Mouse (Mus musculus): ENCODE results near the gene Cd209a.
"Not testable (repeated sequence)": the region's sequence is repeated elsewhere in the genome, so short reads cannot be mapped to it uniquely, and the experiment has no call there.

The Cd209a gene

DNA sequence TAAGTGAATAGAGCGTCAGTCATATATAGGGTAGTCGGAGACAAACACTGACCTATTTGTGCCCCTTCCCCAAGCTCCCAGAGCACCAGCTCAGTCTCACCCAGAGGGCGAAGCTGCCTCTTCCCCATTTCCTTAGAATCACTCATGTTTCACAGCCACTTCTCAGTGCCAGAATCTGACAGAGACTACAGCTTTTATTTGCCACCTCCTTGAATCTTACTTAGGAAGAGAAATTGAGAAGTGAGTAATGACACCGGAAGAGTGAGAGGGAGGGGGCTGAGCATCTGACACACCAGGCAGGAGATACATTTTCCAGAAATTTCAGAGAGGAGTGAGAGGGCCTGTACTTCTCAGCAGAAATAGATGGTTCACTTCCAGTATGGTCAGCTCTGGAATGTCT is at the start of gene Cd209a:
Gene Cd209a, minus strand, starts transcription at position 224 of the 400 bp plus-strand sequence.
- in situ Hi-C loops (cut with MboI; ENCODE audit: unreplicated experiment in 2 of 2) = loop anchor here in 1 of 2 experiments (25.0 kb wide), 1 partner anchor 664 kb away; no protein-coding TSS in a partner anchor

DNA sequence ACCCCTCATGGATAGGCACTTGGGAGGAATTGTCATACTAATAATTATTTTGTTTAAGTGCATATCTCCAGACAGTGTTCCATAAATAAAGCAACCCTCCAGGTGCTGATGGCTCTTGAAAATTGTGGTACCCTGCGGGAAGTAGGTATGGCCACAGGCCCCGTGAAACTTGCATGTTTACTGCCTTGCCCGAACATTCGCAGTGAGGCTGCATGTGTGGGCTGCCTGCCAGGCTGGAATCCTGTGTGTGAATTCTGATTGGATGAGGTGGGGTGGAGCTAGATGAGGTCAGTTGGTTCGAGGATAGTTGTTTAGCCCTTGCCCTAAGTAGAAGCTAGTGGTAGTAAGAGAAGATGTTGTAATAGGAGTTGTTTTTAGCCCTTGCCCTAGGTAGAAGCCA is 19.9 kb upstream of the Cd209a start:
- in situ Hi-C loops (cut with MboI; ENCODE audit: unreplicated experiment in 2 of 2) = not testable (repeated sequence)

GRCm38 (mm10) chr8:3754261-3754850 is 5.6 kb upstream of the Cd209a start:
- in situ Hi-C loops (cut with MboI; ENCODE audit: unreplicated experiment in 2 of 2) = no loop called here

DNA sequence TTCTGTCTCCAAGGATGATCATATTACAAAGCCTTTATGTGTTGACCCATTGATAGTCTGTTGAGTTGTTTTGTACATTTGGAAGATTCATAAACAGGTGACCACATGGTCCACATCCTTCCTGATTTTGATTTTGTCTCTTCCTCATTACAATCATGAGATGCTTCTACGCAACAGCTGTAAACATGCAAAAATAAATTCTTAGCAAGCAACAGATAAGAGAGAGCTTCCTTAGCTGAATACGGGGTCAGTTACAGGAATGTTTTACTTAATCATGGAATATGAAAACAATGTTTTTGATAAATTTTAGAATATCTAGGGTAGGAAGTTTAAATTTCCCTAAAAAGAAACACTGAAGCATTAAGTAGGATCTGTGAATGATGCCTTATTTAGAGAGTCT is 11.8 kb downstream of the Cd209a start:
- in situ Hi-C loops (cut with MboI; ENCODE audit: unreplicated experiment in 2 of 2) = loop anchor here (10.0 to 25.0 kb wide), 2 partner anchors 388 to 675 kb away; no protein-coding TSS in a partner anchor

DNA sequence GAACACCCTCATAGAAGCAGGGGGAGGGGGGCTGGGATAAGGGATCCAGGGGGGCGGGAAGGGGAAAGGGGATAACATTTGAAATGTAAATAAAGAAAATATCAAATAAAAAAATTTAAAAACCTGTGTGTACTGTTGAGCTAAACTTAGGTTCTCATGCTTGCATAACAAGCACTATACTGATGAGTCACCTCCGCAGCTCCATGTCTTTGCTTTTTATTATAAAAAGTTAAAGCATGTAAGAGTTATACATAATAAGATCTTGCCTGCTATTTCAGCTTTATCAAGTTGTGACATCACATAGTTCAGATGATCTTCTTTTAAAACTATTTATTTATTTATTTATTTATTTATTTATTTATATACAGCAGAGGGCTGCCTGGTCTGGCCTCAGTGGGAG is 13.2 kb downstream of the Cd209a start:
- in situ Hi-C loops (cut with MboI; ENCODE audit: unreplicated experiment in 2 of 2) = loop anchor here (10.0 to 25.0 kb wide), 2 partner anchors 389 to 677 kb away; no protein-coding TSS in a partner anchor

- in situ Hi-C loops (cut with MboI; ENCODE audit: unreplicated experiment in 2 of 2) = loop anchor here (10.0 to 25.0 kb wide), 2 partner anchors 391 to 678 kb away; no protein-coding TSS in a partner anchor
Measured at GRCm38 (mm10) chr8:3734084-3734483, 14.7 kb downstream of the Cd209a start.

DNA sequence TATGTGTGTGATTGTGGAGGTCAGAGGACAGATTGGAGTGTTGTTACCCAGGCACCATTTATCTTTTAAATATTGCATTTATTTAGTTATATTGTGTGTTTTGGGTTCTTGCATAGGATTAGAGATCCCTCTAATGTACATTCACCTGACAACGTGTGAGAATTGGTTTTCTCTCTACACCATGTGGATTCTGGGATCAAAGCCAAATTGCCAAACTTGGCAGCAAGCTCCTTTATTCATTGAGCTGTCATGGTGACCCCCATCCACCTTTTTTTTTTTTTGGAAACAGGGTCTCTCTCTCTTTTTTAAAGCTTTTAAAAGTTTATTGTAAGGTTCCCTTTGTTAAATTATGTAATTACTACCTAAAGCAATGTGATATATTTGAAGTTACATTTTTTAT is 27.7 kb downstream of the Cd209a start:
- in situ Hi-C loops (cut with MboI; ENCODE audit: unreplicated experiment in 2 of 2) = loop anchor here (10.0 to 25.0 kb wide), 6 partner anchors 234 to 1066 kb away; partner anchors contain the start of genes Cd209c (in 1 of the 2), Cd209g (in 1 of the 2) and Shcbp1 (in 1 of the 2)

DNA sequence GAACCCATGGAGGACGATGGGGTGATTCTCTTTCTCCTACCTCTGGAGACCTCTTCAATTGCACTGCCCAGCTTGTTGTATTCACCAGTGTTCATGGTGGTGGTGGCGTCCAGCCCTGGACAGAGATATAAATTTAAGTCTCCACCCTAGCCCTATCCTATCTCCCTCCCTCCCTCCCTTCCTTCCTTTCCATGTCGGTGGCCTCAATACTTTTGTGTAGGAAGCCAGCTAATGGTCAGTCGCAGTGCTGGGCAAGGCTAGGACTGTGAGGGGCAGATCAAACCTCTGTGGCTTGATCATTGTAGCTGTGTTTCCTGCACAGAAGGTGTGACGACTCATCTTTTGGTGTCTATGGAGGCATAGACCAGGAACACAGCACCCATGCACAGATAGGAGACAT is 28.2 kb downstream of the Cd209a start, which contains the start of gene Clec4g:
Gene Clec4g, minus strand, starts transcription at position 101 of the 400 bp plus-strand sequence.
- in situ Hi-C loops (cut with MboI; ENCODE audit: unreplicated experiment in 2 of 2) = loop anchor here (10.0 to 25.0 kb wide), 6 partner anchors 234 to 1067 kb away; partner anchors contain the start of genes Cd209c (in 1 of the 2), Cd209g (in 1 of the 2) and Shcbp1 (in 1 of the 2)

- in situ Hi-C loops (cut with MboI; ENCODE audit: unreplicated experiment in 2 of 2) = loop anchor here (10.0 to 25.0 kb wide), 6 partner anchors 236 to 1069 kb away; partner anchors contain the start of genes Cd209c (in 1 of the 2), Cd209g (in 1 of the 2) and Shcbp1 (in 1 of the 2)
Measured at GRCm38 (mm10) chr8:3718559-3718958, 30.2 kb downstream of the Cd209a start.

DNA sequence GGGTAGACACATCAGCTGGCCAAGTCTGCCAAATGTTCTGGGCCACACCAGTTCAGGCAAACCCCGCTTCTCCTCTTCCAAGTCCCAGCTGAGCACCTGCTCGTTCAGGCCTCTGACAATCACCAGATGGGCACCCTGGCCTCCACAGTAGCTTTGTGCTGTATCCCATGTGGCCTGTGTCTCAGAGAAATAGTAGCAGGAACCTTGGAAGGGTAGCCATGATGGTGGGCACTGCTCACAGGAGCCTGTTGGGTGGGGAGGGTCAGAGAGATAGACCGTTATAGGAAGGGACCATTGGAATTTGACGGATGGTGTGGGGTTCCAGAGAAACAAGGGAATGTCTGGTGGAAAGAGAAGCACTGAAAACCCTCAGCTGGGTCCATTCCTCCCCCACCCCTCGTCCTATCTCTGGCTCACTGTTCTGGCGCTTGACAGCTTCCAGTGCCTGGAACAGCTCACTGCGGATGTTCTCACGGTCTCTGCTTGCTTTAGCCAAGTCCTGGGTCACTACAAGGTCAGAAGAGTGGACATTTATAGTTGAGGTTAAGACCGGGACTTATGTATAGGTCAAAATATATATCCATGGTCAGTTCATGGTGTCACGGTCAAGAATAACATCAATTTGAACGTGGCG is 31.3 kb downstream of the Cd209a start:
- in situ Hi-C loops (cut with MboI; ENCODE audit: unreplicated experiment in 2 of 2) = loop anchor here (10.0 to 25.0 kb wide), 6 partner anchors 237 to 1070 kb away; partner anchors contain the start of genes Cd209c (in 1 of the 2), Cd209g (in 1 of the 2) and Shcbp1 (in 1 of the 2)

GRCm38 (mm10) chr8:3711646-3712045 is 37.1 kb downstream of the Cd209a start:
- in situ Hi-C loops (cut with MboI; ENCODE audit: unreplicated experiment in 2 of 2) = loop anchor here (10.0 to 25.0 kb wide), 6 partner anchors 243 to 1076 kb away; partner anchors contain the start of genes Cd209c (in 1 of the 2), Cd209g (in 1 of the 2) and Shcbp1 (in 1 of the 2)

- in situ Hi-C loops (cut with MboI; ENCODE audit: unreplicated experiment in 2 of 2) = loop anchor here (10.0 to 25.0 kb wide), 6 partner anchors 244 to 1077 kb away; partner anchors contain the start of genes Cd209c (in 1 of the 2), Cd209g (in 1 of the 2) and Shcbp1 (in 1 of the 2)
Measured at GRCm38 (mm10) chr8:3710312-3710711, 38.5 kb downstream of the Cd209a start.

DNA sequence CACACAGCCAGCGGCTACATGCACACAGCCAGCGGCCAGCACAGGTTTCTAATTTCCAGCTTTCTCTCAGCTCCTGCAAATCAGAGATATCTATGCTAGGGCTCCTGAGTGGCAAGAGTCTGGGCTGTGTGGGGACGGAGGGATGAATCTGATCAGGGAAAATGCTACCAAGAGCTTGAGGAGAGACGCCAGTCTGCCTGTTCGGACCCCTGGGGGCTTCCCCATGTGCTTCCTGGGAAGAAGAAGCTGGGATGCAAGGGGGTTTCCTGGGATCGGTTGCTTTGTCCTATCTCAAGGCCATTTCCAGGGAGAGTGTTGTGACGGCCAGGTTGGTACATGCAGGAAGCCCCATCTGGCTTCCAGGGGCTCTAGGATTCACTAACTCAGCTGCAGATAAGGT is 41.2 kb downstream of the Cd209a start:
- in situ Hi-C loops (cut with MboI; ENCODE audit: unreplicated experiment in 2 of 2) = loop anchor here (25.0 kb wide), 4 partner anchors 430 to 1080 kb away; partner anchors contain the start of genes Cd209g (in 1 of the 2) and Shcbp1 (in 1 of the 2)

DNA sequence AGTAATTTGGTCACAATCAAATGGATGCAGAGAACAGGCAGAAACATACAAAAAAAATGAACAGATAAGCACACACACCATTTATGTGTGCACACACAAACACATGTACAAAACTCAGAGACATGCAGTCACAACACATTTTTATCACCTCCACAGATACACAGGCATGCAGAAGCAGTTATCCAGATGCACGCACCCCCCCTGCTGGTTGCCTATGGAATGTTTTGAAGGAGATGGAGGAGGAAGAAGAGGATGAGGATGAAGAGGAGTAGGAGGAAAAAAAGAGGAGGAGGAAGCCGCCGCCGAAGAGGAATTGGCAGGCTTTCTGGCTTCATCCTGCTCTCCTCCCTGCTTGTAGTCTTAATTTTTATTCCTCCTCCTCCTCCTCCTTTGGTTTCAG is 43.1 kb downstream of the Cd209a start:
- in situ Hi-C loops (cut with MboI; ENCODE audit: unreplicated experiment in 2 of 2) = loop anchor here (25.0 kb wide), 4 partner anchors 432 to 1082 kb away; partner anchors contain the start of genes Cd209g (in 1 of the 2) and Shcbp1 (in 1 of the 2)

- in situ Hi-C loops (cut with MboI; ENCODE audit: unreplicated experiment in 2 of 2) = loop anchor here (25.0 kb wide), 4 partner anchors 436 to 1086 kb away; partner anchors contain the start of genes Cd209g (in 1 of the 2) and Shcbp1 (in 1 of the 2)
Measured at GRCm38 (mm10) chr8:3701491-3701890, 47.3 kb downstream of the Cd209a start.

DNA sequence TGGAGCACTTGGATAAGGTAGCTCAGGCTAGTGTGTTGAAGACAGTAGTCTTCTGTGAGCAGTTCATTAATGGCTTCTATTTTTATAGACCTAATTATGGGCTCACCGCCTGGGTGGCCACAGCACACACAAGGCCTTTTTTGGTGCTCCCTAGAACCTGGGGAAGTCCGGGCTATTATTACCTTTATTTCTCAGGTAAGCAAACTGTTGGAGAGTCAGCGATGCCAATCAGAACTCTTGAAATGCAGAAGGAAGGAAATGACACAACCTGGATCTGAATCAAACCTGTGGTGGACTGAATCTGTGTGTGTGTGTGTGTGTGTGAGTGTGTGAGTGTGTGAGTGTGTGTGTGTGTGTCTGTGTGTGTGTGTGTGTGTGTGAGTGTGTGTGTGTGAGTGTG is 54.7 kb downstream of the Cd209a start, which contains the start of gene Fcer2a:
Gene Fcer2a, minus strand, starts transcription at position 55 of the 400 bp plus-strand sequence.
- in situ Hi-C loops (cut with MboI; ENCODE audit: unreplicated experiment in 2 of 2) = no loop called here

All from v-Abl transformed pro-B cells (cell line).